Mouse (Mus musculus) T-helper 17 cell (primary cell): ENCODE measurements around the gene Gm3045.

Experiments used
- in situ Hi-C, 2 experiments: fragments of 300-600 bp; cut with MboI, MseI; formaldehyde crosslinking; loops; 1 replicate in 1 of 2; 2 replicates in 1 of 2; pipeline ENCODE4 v1.15.1; 2025; ENCODE audit warnings: high pct_unique_total_duplicates in 2 of 2

Gene Gm3045

GRCm38 (mm10) chr13:56435615-56436287 lies 9.4 kb downstream of the Gm3045 start:
- in situ Hi-C loops, result no loop called here

- in situ Hi-C loops, result no loop called here
Measured at GRCm38 (mm10) chr13:56438211-56439075, 12.0 kb downstream of the Gm3045 start, which contains the start of gene Slc25a48. Gene Slc25a48, plus strand, starts transcription at chr13:56438355.

DNA sequence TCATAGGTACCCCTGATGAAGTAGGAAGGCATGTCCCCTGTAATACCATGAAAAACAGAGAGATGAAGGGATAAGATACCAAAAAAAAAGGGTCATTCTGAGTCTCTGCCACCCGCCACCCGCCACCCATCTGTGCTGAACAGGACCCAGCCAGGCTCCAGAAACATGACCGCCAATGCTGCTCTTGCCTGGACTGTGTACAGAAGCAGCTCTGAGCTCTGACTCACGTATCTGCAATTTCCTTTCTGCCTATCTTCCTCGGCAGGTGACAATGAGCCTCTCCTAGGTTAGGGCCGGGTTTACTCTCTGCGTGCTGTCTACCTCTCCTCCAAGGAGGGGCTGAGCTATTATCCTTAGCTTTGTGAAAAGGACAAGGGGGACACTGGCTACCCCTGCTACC lies 17.0 kb downstream of the Gm3045 start:
- in situ Hi-C loops, result no loop called here

GRCm38 (mm10) chr13:56444112-56444511 lies 17.7 kb downstream of the Gm3045 start:
- in situ Hi-C loops, result no loop called here

DNA sequence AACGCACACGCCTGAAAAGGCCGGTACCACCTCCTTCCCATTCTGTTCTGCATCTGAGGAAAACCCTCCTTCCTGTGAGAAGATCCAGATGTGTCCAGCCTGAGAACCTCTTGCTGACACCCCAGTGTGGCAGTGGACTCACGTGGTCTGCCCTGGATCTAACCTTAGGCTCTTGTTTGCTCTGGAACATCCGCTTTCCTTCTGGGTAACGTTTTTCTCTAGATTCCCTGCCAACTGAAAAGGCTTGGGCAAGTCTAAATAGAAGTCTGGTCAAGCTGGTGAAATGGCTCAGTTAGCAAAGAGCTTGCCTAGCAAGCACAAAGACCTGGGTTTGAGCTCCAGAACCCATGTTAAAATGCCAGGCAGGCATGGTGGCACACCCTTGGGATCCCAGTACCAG lies 18.6 kb downstream of the Gm3045 start:
- in situ Hi-C loops, result no loop called here

GRCm38 (mm10) chr13:56449239-56450030 lies 23.0 kb downstream of the Gm3045 start:
- in situ Hi-C loops, result loop anchor here in 1 of 2 experiments (25.0 kb wide), 1 partner anchor 813 kb away; no protein-coding TSS in a partner anchor

- in situ Hi-C loops, result loop anchor here in 1 of 2 experiments (25.0 kb wide), 1 partner anchor 812 kb away; no protein-coding TSS in a partner anchor
Measured at GRCm38 (mm10) chr13:56450035-56450434, 23.6 kb downstream of the Gm3045 start.

GRCm38 (mm10) chr13:56458001-56458400 lies 31.6 kb downstream of the Gm3045 start:
- in situ Hi-C loops, result loop anchor here (5.0 to 25.0 kb wide), 2 partner anchors 804 to 809 kb away; no protein-coding TSS in a partner anchor

- in situ Hi-C loops, result loop anchor here in 1 of 2 experiments (25.0 kb wide), 1 partner anchor 801 kb away; no protein-coding TSS in a partner anchor
Measured at GRCm38 (mm10) chr13:56461460-56461859, 35.1 kb downstream of the Gm3045 start.

- in situ Hi-C loops, result loop anchor here in 1 of 2 experiments (25.0 kb wide), 1 partner anchor 800 kb away; no protein-coding TSS in a partner anchor
Measured at GRCm38 (mm10) chr13:56462791-56463190, 36.4 kb downstream of the Gm3045 start.

GRCm38 (mm10) chr13:56463261-56463660 lies 36.9 kb downstream of the Gm3045 start:
- in situ Hi-C loops, result loop anchor here in 1 of 2 experiments (25.0 kb wide), 1 partner anchor 799 kb away; no protein-coding TSS in a partner anchor

GRCm38 (mm10) chr13:56463750-56464149 lies 37.4 kb downstream of the Gm3045 start:
- in situ Hi-C loops, result loop anchor here in 1 of 2 experiments (25.0 kb wide), 1 partner anchor 799 kb away; no protein-coding TSS in a partner anchor

DNA sequence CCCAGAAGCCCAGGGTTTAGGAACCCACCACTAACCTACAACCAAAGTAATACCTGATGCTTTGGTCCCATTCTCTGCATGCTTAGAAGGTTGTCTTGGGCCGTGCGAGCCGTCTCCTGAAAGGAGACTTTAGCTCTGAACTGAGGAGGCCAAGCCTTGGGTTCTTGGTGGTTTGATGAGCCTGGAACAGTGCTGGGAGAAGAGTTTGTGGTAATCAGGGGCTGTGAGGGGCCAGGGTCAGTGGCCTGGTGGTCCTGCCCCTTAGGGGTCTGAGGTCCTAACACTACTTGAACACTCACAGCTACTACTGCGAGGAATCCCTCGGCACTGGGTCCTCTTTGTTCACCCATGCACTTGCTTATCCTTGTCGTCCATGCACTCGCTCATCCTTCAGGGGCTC lies 41.4 kb downstream of the Gm3045 start:
- in situ Hi-C loops, result loop anchor here in 1 of 2 experiments (25.0 kb wide), 1 partner anchor 795 kb away; no protein-coding TSS in a partner anchor

GRCm38 (mm10) chr13:56468536-56468935 lies 42.1 kb downstream of the Gm3045 start:
- in situ Hi-C loops, result loop anchor here in 1 of 2 experiments (25.0 kb wide), 1 partner anchor 794 kb away; no protein-coding TSS in a partner anchor

GRCm38 (mm10) chr13:56471211-56471610 lies 44.8 kb downstream of the Gm3045 start:
- in situ Hi-C loops, result loop anchor here (5.0 to 25.0 kb wide), 4 partner anchors 96 to 791 kb away; no protein-coding TSS in a partner anchor

- in situ Hi-C loops, result loop anchor here (5.0 to 25.0 kb wide), 4 partner anchors 95 to 790 kb away; no protein-coding TSS in a partner anchor
Measured at GRCm38 (mm10) chr13:56471951-56472350, 45.6 kb downstream of the Gm3045 start.

DNA sequence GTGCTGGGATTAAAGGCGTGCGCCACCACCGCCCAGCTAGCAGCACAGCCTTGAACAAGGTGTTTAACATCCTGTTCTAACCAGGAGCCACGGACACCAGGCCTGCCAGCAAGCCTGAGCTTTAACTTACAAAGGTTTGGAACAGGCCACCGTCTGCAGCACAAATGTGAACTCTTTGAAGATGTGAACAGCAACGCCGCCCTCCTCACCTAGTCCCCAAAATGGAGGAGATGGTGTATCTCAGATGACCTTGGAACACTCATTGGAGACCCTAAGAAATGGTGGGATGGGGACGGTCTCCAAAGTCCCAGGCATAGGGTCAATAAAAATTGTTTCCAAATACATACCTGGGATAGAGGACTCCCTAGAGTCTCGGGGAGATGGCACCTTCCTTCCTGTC lies 46.3 kb downstream of the Gm3045 start:
- in situ Hi-C loops, result loop anchor here (5.0 to 25.0 kb wide), 4 partner anchors 95 to 790 kb away; no protein-coding TSS in a partner anchor

DNA sequence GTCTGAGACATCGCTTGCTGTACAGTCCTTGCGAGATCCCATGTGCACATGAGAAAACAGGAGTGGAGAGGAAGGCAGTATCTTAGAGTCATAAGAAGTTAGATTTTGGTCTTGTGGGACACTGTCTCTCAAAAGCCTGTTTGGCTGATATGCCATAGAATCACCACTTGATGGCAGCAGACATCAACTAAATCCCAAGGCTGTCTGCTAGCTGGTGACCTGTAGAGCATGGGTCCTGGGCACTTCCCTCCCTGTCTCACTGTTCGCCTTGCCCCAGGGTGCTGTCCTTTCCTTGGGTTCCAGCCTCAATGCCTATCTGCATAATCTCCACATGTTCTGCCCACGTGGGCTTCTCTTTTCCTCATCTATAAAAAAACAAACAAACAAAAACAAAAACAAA lies 49.0 kb downstream of the Gm3045 start:
- in situ Hi-C loops, result loop anchor here in 1 of 2 experiments (5.0 kb wide), 2 partner anchors 77 to 1637 kb away; partner anchors contain the start of gene Klhl3

GRCm38 (mm10) chr13:56476790-56477189 lies 50.4 kb downstream of the Gm3045 start:
- in situ Hi-C loops, result loop anchor here in 1 of 2 experiments (5.0 kb wide), 2 partner anchors 76 to 1636 kb away; partner anchors contain the start of gene Klhl3

DNA sequence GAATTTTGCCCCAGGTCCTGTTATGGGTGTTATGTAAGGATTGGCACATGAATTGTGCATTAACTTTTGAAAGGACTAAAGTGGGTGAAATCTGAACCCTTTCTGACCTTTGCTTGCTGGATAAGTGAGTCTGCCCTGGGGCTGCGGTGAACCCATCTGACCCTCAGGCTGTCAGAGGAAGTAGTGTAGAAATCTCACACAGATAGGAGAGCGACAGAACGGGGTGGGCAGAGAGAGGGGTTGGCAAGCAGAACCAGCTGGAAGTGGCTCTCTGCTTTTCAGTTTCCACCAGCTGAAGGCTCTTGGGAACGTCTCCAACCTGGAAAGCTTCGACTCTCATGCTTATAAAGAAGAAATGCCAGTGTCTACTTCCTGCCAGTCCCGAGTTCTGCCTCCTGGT lies 50.9 kb downstream of the Gm3045 start:
- in situ Hi-C loops, result loop anchor here in 1 of 2 experiments (5.0 kb wide), 2 partner anchors 75 to 1635 kb away; partner anchors contain the start of gene Klhl3
